Mouse (Mus musculus) hindbrain, postnatal 0 days (tissue): ENCODE results near the gene Fbxo47. TPM values are rescaled to one million over a fixed set of nuclear protein-coding genes. Genes with fewer than 3 reads are reported as not detected.

Experiments
- ATAC-seq: fragments of 200-750 bp; cut with Nextera tagmentation; 2 replicates; pipeline ENCODE4 v1.8.0; 2017; ENCODE audit warnings: mild to moderate bottlenecking, moderate TSS enrichment, moderate library complexity
- DNase-seq: peaks from one replicate; pipeline ENCODE4 v3.0.0-alpha.2; 2015; ENCODE audit warnings: low spot score
- H3K27ac ChIP-seq: fragments of 300-500 bp; sonication (generic); 2 replicates; pipeline ENCODE4 v1.5.1; 2014; ENCODE audit warnings: mild to moderate bottlenecking
- H3K27me3 ChIP-seq: fragments of 300-500 bp; sonication (generic); 2 replicates; pipeline ENCODE4 v1.6.1; 2014; ENCODE audit warnings: low read length, mixed read lengths; ENCODE audit not compliant: insufficient read depth
- H3K36me3 ChIP-seq: fragments of 300-500 bp; sonication (generic); 2 replicates; pipeline ENCODE4 v1.6.1; 2014; ENCODE audit warnings: low read length, mixed read lengths; ENCODE audit not compliant: insufficient read depth
- H3K4me1 ChIP-seq: fragments of 300-500 bp; sonication (generic); 2 replicates; pipeline ENCODE4 v1.6.1; 2014; ENCODE audit warnings: antibody characterized with exemption, low read length, mixed read lengths; ENCODE audit not compliant: insufficient read depth
- H3K4me2 ChIP-seq: fragments of 300-500 bp; sonication (generic); 2 replicates; pipeline ENCODE4 v1.6.1; 2014; ENCODE audit warnings: low read depth, mild to moderate bottlenecking, low read length, moderate library complexity, mixed read lengths
- H3K4me3 ChIP-seq: fragments of 300-500 bp; sonication (generic); 2 replicates; pipeline ENCODE4 v1.5.1; 2014; ENCODE audit warnings: low read length
- H3K9ac ChIP-seq: fragments of 300-500 bp; sonication (generic); replicated peaks from 2 replicates; pipeline ENCODE4 v1.6.1; 2014; ENCODE audit warnings: mild to moderate bottlenecking, low read length, moderate library complexity, mixed read lengths
- H3K9me3 ChIP-seq: fragments of 300-500 bp; sonication (generic); 2 replicates; pipeline ENCODE4 v1.6.1; 2016; ENCODE audit warnings: low read length, mixed read lengths
- CTCF ChIP-seq: IDR thresholded peaks from 2 replicates; pipeline ENCODE4 v1.5.1; 2016; ENCODE audit warnings: antibody characterized with exemption, control low read depth, low read depth
- WGBS: fragments of 180-500 bp; shearing (Covaris S2); extraction: QIAGEN DNeasy Blood & Tissue Kit; methylation state at CpG from one replicate; pipeline ENCODE4 v1.1.7; 2014; 5-methylcytosine and 5-hydroxymethylcytosine counted together
- polyA plus RNA-seq: library from polyadenylated mRNA; unstranded; fragments of >200 nt; fragmentation: Nextera tagmentation; extraction: Ambion mirVana; gene quantifications from 2 replicates; pipeline ENCODE4 v1.2.1, GENCODE M21; 2015
- total RNA-seq: library from RNA; depleted of rRNA; stranded (reverse); fragments of >200 nt; gene quantifications from 2 replicates; pipeline ENCODE4 v1.2.3, GENCODE M21; 2014

Gene Fbxo47
- total and polyA plus RNA-seq, 2 experiments from 2014 or later: 0.36 to 0.47 TPM

- H3K4me3 ChIP-seq: no peak overlapping the region
- no peaks in the 10 kb centered on the region for H3K27me3 ChIP-seq
- H3K9me3 ChIP-seq: no peaks in the 10 kb centered on the region
- H3K36me3 ChIP-seq: peaks cover 39% of the 10 kb centered on the region
- no peak overlapping the region for H3K27ac ChIP-seq
- no peaks in the 10 kb centered on the region for H3K4me1 ChIP-seq
- 66% methylated on average over 8 of the region's 8 CpGs for WGBS
- TF ChIP-seq CTCF: no peak
- DNase-seq (no peak), ATAC-seq (no peak)
- H3K4me2 ChIP-seq: no peak overlapping the region
- H3K9ac ChIP-seq: no peak overlapping the region
Measured at GRCm38 (mm10) chr11:97836541-97836940, 47.4 kb downstream of the Fbxo47 start.

- DNase-seq (no peak), ATAC-seq (no peak)
- no peak overlapping the region for H3K4me3 ChIP-seq
- no peaks in the 10 kb centered on the region for H3K27me3 ChIP-seq
- no peaks in the 10 kb centered on the region for H3K9me3 ChIP-seq
- no peaks in the 10 kb centered on the region for H3K4me1 ChIP-seq
- no peak overlapping the region for H3K4me2 ChIP-seq
- 74% methylated on average over 15 of the region's 15 CpGs for WGBS
- no peak overlapping the region for H3K27ac ChIP-seq
- peaks cover 39% of the 10 kb centered on the region for H3K36me3 ChIP-seq
- H3K9ac ChIP-seq: no peak overlapping the region
- TF ChIP-seq CTCF: no peak
Measured at GRCm38 (mm10) chr11:97833352-97833751, 50.6 kb downstream of the Fbxo47 start.

- DNase-seq (no peak), ATAC-seq (no peak)
- no peak for TF ChIP-seq CTCF
- H3K36me3 ChIP-seq: peaks cover 42% of the 10 kb centered on the region
- no peak overlapping the region for H3K4me3 ChIP-seq
- WGBS: 74% methylated on average over 11 of the region's 11 CpGs
- no peaks in the 10 kb centered on the region for H3K27me3 ChIP-seq
- no peaks in the 10 kb centered on the region for H3K4me1 ChIP-seq
- H3K9ac ChIP-seq: no peak overlapping the region
- H3K4me2 ChIP-seq: no peak overlapping the region
- no peak overlapping the region for H3K27ac ChIP-seq
- H3K9me3 ChIP-seq: no peaks in the 10 kb centered on the region
Measured at GRCm38 (mm10) chr11:97832001-97832400, 52.0 kb downstream of the Fbxo47 start.

- 90% methylated on average over 6 of the region's 6 CpGs for WGBS
- ATAC-seq (no peak), DNase-seq (no peak)
- H3K4me1 ChIP-seq: no peaks in the 10 kb centered on the region
- H3K9me3 ChIP-seq: no peaks in the 10 kb centered on the region
- no peak overlapping the region for H3K4me2 ChIP-seq
- no peak overlapping the region for H3K27ac ChIP-seq
- H3K36me3 ChIP-seq: peaks cover 37% of the 10 kb centered on the region
- no peak for TF ChIP-seq CTCF
- no peaks in the 10 kb centered on the region for H3K27me3 ChIP-seq
- no peak overlapping the region for H3K9ac ChIP-seq
- no peak overlapping the region for H3K4me3 ChIP-seq
Measured at GRCm38 (mm10) chr11:97830501-97830900, 53.5 kb downstream of the Fbxo47 start.

- TF ChIP-seq CTCF: no peak
- H3K27me3 ChIP-seq: no peaks in the 10 kb centered on the region
- no peak for ATAC-seq
- peaks cover 40% of the 10 kb centered on the region for H3K36me3 ChIP-seq
- no peak overlapping the region for H3K4me3 ChIP-seq
- H3K9me3 ChIP-seq: no peaks in the 10 kb centered on the region
- no peak overlapping the region for H3K27ac ChIP-seq
- H3K4me2 ChIP-seq: no peak overlapping the region
- H3K9ac ChIP-seq: no peak overlapping the region
- 76% methylated on average over 12 of the region's 12 CpGs for WGBS
- H3K4me1 ChIP-seq: no peaks in the 10 kb centered on the region
- DNase-seq: no peak
Measured at GRCm38 (mm10) chr11:97829913-97830476, 54.0 kb downstream of the Fbxo47 start.

- Histone ChIP-seq H3K9ac (no peak overlapping the region), H3K9me3 (no peaks in the 10 kb centered on the region), H3K27me3 (no peaks in the 10 kb centered on the region), H3K36me3 (peaks cover 40% of the 10 kb centered on the region), H3K4me3 (no peak overlapping the region), H3K4me2 (no peak overlapping the region), H3K27ac (no peak overlapping the region), H3K4me1 (no peaks in the 10 kb centered on the region)
- 92% methylated on average over 7 of the region's 7 CpGs for WGBS
- DNase-seq (no peak), ATAC-seq (no peak)
- no peak for TF ChIP-seq CTCF
Measured at GRCm38 (mm10) chr11:97829365-97829764, 54.6 kb downstream of the Fbxo47 start.

GRCm38 (mm10) chr11:97827654-97828053 lies 56.3 kb downstream of the Fbxo47 start:
- no peak overlapping the region for H3K27ac ChIP-seq
- ATAC-seq (no peak), DNase-seq (no peak)
- TF ChIP-seq CTCF: no peak
- no peak overlapping the region for H3K4me3 ChIP-seq
- H3K27me3 ChIP-seq: no peaks in the 10 kb centered on the region
- 89% methylated on average over 6 of the region's 6 CpGs for WGBS
- H3K36me3 ChIP-seq: peaks cover 28% of the 10 kb centered on the region
- no peak overlapping the region for H3K4me2 ChIP-seq
- no peaks in the 10 kb centered on the region for H3K4me1 ChIP-seq
- H3K9me3 ChIP-seq: no peaks in the 10 kb centered on the region
- no peak overlapping the region for H3K9ac ChIP-seq
